Mouse (Mus musculus) E14TG2a.4 (cell line): ENCODE results near the gene Timm17b.
"Not testable (repeated sequence)": the region's sequence is repeated elsewhere in the genome, so short reads cannot be mapped to it uniquely, and the experiment has no call there.

Experiments used
- H3K27me3 ChIP-seq: 2 replicates; pipeline ENCODE4 v1.6.1; 2014; ENCODE audit warnings: low read length, control low read depth; ENCODE audit not compliant: insufficient read depth
- H3K36me3 ChIP-seq: 2 replicates; pipeline ENCODE4 v1.6.1; 2014; ENCODE audit warnings: low read length, control low read depth; ENCODE audit not compliant: insufficient read depth
- H3K4me1 ChIP-seq: replicated peaks from 2 replicates; pipeline ENCODE4 v1.6.1; 2014; ENCODE audit warnings: low read depth, low read length, control low read depth
- H3K4me3 ChIP-seq: replicated peaks from 2 replicates; pipeline ENCODE4 v1.5.1; 2014; ENCODE audit warnings: mild to moderate bottlenecking, low read length
- H3K9me3 ChIP-seq: 2 replicates; pipeline ENCODE4 v1.6.1; 2014; ENCODE audit warnings: low read length, control low read depth
- CTCF ChIP-seq: conservative IDR thresholded peaks from 2 replicates; pipeline ENCODE4 v1.5.1; 2014; ENCODE audit warnings: low read length
- NANOG ChIP-seq: IDR thresholded peaks from 2 replicates; pipeline ENCODE4 v1.6.1; 2014; ENCODE audit warnings: borderline replicate concordance, low read length, mixed read lengths
- POU5F1 ChIP-seq: IDR thresholded peaks from 2 replicates; pipeline ENCODE4 v1.6.1; 2014; ENCODE audit warnings: low read length, borderline replicate concordance

Timm17b gene

GRCm38 (mm10) chrX:7910473-7910872, 11.3 kb downstream of the Timm17b start:
- no peaks in the 10 kb centered on the region for H3K9me3 ChIP-seq
- no peak overlapping the region for H3K4me3 ChIP-seq
- no peak for TF ChIP-seq POU5F1
- TF ChIP-seq CTCF: no peak
- TF ChIP-seq NANOG: no peak
- H3K36me3 ChIP-seq: peaks cover 9% of the 10 kb centered on the region
- H3K4me1 ChIP-seq: peaks cover 43% of the 10 kb centered on the region
- no peaks in the 10 kb centered on the region for H3K27me3 ChIP-seq

GRCm38 (mm10) chrX:7915669-7916068, 16.5 kb downstream of the Timm17b start:
- not testable (repeated sequence) for H3K27me3 ChIP-seq, H3K36me3 ChIP-seq, H3K9me3 ChIP-seq, H3K4me3 ChIP-seq
- peaks cover 45% of the 10 kb centered on the region for H3K4me1 ChIP-seq
- 0 out of 2 replicates have a peak, but pooled peaks have one; percentile 15 for TF ChIP-seq CTCF

- Histone ChIP-seq H3K4me1 (peaks cover 36% of the 10 kb centered on the region), H3K27me3 (peaks cover 11% of the 10 kb centered on the region; the same call in 1 of the 2 replicates)
- TF ChIP-seq CTCF: peak; percentile 14; the same call in 1 of the 2 replicates
- not testable (repeated sequence) for H3K4me3 ChIP-seq, H3K36me3 ChIP-seq, H3K9me3 ChIP-seq
These were observed 18.8 kb downstream of the Timm17b start for GRCm38 (mm10) chrX:7917960-7918359.

- Histone ChIP-seq H3K4me1 (peaks cover 49% of the 10 kb centered on the region), H3K27me3 (peaks cover 11% of the 10 kb centered on the region; the same call in 1 of the 2 replicates), H3K9me3 (no peaks in the 10 kb centered on the region), H3K4me3 (peak within 1 kb of the TSS; percentile 63), H3K36me3 (peaks cover 18% of the 10 kb centered on the region)
- TF ChIP-seq POU5F1 (no peak), CTCF (no peak), NANOG (no peak)
These were observed 20.6 kb downstream of the Timm17b start, which contains the start of gene Pcsk1n for GRCm38 (mm10) chrX:7919601-7920383. Pcsk1n (plus strand) TSS chrX:7919822.

GRCm38 (mm10) chrX:7922032-7922431, 22.9 kb downstream of the Timm17b start:
- H3K27me3 ChIP-seq: peaks cover 11% of the 10 kb centered on the region; the same call in 1 of the 2 replicates
- TF ChIP-seq CTCF (no peak), NANOG (no peak), POU5F1 (no peak)
- peak overlapping the region; percentile 72 for H3K4me3 ChIP-seq
- peaks cover 61% of the 10 kb centered on the region for H3K4me1 ChIP-seq
- peaks cover 20% of the 10 kb centered on the region for H3K36me3 ChIP-seq
- no peaks in the 10 kb centered on the region for H3K9me3 ChIP-seq

GRCm38 (mm10) chrX:7926266-7926665, 27.1 kb downstream of the Timm17b start:
- Histone ChIP-seq H3K27me3 (peaks cover 2% of the 10 kb centered on the region; the same call in 1 of the 2 replicates), H3K4me3 (peak overlapping the region; percentile 82), H3K4me1 (peaks cover 61% of the 10 kb centered on the region), H3K9me3 (no peaks in the 10 kb centered on the region), H3K36me3 (peaks cover 44% of the 10 kb centered on the region)
- TF ChIP-seq NANOG: peak; percentile 12; the same call in 1 of the 2 replicates
- no peak for TF ChIP-seq CTCF

- H3K36me3 ChIP-seq: peaks cover 52% of the 10 kb centered on the region
- no peaks in the 10 kb centered on the region for H3K9me3 ChIP-seq
- H3K27me3 ChIP-seq: no peaks in the 10 kb centered on the region; the same call in 1 of the 2 replicates
- peak overlapping the region; percentile 82 for H3K4me3 ChIP-seq
- TF ChIP-seq NANOG (peak; percentile 71), CTCF (no peak)
- H3K4me1 ChIP-seq: peaks cover 64% of the 10 kb centered on the region
These were observed 28.0 kb downstream of the Timm17b start for GRCm38 (mm10) chrX:7927116-7927515.

- Histone ChIP-seq H3K4me1 (peaks cover 67% of the 10 kb centered on the region), H3K9me3 (no peaks in the 10 kb centered on the region)
These were observed 29.2 kb downstream of the Timm17b start, which contains the start of gene Eras for GRCm38 (mm10) chrX:7928270-7928790. Eras (minus strand) TSS chrX:7928607.

More at GRCm38 (mm10) chrX:7928270-7928790, 29.2 kb downstream of the Timm17b start, which contains the start of gene Eras:
- no peak for TF ChIP-seq POU5F1
- no peak for TF ChIP-seq NANOG
- TF ChIP-seq CTCF: no peak
- peak within 1 kb of the TSS; percentile 82 for H3K4me3 ChIP-seq
- H3K36me3 ChIP-seq: peaks cover 61% of the 10 kb centered on the region
- no peaks in the 10 kb centered on the region; the same call in 1 of the 2 replicates for H3K27me3 ChIP-seq
